Mouse (Mus musculus): ENCODE results near the gene Rin3. TPM values are rescaled to one million over a fixed set of nuclear protein-coding genes. Genes with fewer than 3 reads are reported as not detected.

The Rin3 gene
- polyA plus RNA-seq, 1 experiment from 2014 or later: 4.2 TPM

GRCm38 (mm10) chr12:102355784-102356183 lies 72.9 kb downstream of the Rin3 start:
- no peak overlapping the region for H3K27ac ChIP-seq (replicated peaks)
- H3K4me1 ChIP-seq: no peaks in the 10 kb centered on the region
- DNase-seq (ENCODE audit: low spot score): no peak

GRCm38 (mm10) chr12:102356781-102357180 lies 73.9 kb downstream of the Rin3 start:
- Histone ChIP-seq H3K4me3 (no peak overlapping the region), H3K36me3 (no peaks in the 10 kb centered on the region; the same call in 1 of the 2 replicates), H3K27ac (replicated peaks) (no peak overlapping the region), H3K4me1 (no peaks in the 10 kb centered on the region), H3K27me3 (ENCODE audit: low read depth, poor library complexity, severe bottlenecking) (no peaks in the 10 kb centered on the region), H3K9me3 (replicated peaks) (no peaks in the 10 kb centered on the region)
- WGBS: 89% methylated on average over 1 of the region's 1 CpGs
- DNase-seq (ENCODE audit: low spot score): no peak

More at GRCm38 (mm10) chr12:102355784-102356183, 72.9 kb downstream of the Rin3 start:
- H3K27me3 ChIP-seq (ENCODE audit: low read depth, poor library complexity, severe bottlenecking): no peaks in the 10 kb centered on the region
- no peaks in the 10 kb centered on the region; the same call in 1 of the 2 replicates for H3K36me3 ChIP-seq
- no peaks in the 10 kb centered on the region for H3K9me3 ChIP-seq (replicated peaks)
- H3K4me3 ChIP-seq: no peak overlapping the region

GRCm38 (mm10) chr12:102359390-102359789 lies 76.5 kb downstream of the Rin3 start:
- no peak overlapping the region for H3K27ac ChIP-seq (replicated peaks)
- 86% methylated on average over 4 of the region's 4 CpGs for WGBS
- H3K4me1 ChIP-seq: no peaks in the 10 kb centered on the region
- H3K36me3 ChIP-seq: no peaks in the 10 kb centered on the region; the same call in 1 of the 2 replicates
- no peak for DNase-seq (ENCODE audit: low spot score)
- H3K9me3 ChIP-seq (replicated peaks): no peaks in the 10 kb centered on the region
- no peak overlapping the region for H3K4me3 ChIP-seq
- no peaks in the 10 kb centered on the region for H3K27me3 ChIP-seq (ENCODE audit: low read depth, poor library complexity, severe bottlenecking)

- no peaks in the 10 kb centered on the region for H3K4me1 ChIP-seq
- WGBS: 90% methylated on average over 10 of the region's 10 CpGs
- H3K9me3 ChIP-seq (replicated peaks): no peaks in the 10 kb centered on the region
- DNase-seq (ENCODE audit: low spot score): no peak
- H3K27ac ChIP-seq (replicated peaks): no peak overlapping the region
- H3K27me3 ChIP-seq (ENCODE audit: low read depth, poor library complexity, severe bottlenecking): no peaks in the 10 kb centered on the region
- no peaks in the 10 kb centered on the region; the same call in 1 of the 2 replicates for H3K36me3 ChIP-seq
- H3K4me3 ChIP-seq: no peak overlapping the region
Observed at GRCm38 (mm10) chr12:102361189-102362161, 78.6 kb downstream of the Rin3 start.

GRCm38 (mm10) chr12:102365016-102365415 lies 82.2 kb downstream of the Rin3 start:
- H3K27me3 ChIP-seq (ENCODE audit: low read depth, poor library complexity, severe bottlenecking): no peaks in the 10 kb centered on the region
- H3K4me3 ChIP-seq: no peak overlapping the region
- no peaks in the 10 kb centered on the region for H3K4me1 ChIP-seq
- H3K36me3 ChIP-seq: no peaks in the 10 kb centered on the region
- DNase-seq (ENCODE audit: low spot score): no peak
- no peak overlapping the region for H3K27ac ChIP-seq (replicated peaks)
- H3K9me3 ChIP-seq (replicated peaks): no peaks in the 10 kb centered on the region
- WGBS: 91% methylated on average over 7 of the region's 7 CpGs

GRCm38 (mm10) chr12:102366126-102366816 lies 83.4 kb downstream of the Rin3 start:
- no peaks in the 10 kb centered on the region for H3K36me3 ChIP-seq
- no peak overlapping the region for H3K27ac ChIP-seq (replicated peaks)
- H3K27me3 ChIP-seq (ENCODE audit: low read depth, poor library complexity, severe bottlenecking): no peaks in the 10 kb centered on the region
- no peak overlapping the region for H3K4me3 ChIP-seq
- WGBS: 91% methylated on average over 9 of the region's 9 CpGs
- no peaks in the 10 kb centered on the region for H3K9me3 ChIP-seq (replicated peaks)
- no peaks in the 10 kb centered on the region for H3K4me1 ChIP-seq
- no peak for DNase-seq (ENCODE audit: low spot score)

- Histone ChIP-seq H3K4me1 (no peaks in the 10 kb centered on the region), H3K9me3 (replicated peaks) (no peaks in the 10 kb centered on the region), H3K4me3 (no peak overlapping the region), H3K36me3 (no peaks in the 10 kb centered on the region), H3K27me3 (ENCODE audit: low read depth, poor library complexity, severe bottlenecking) (no peaks in the 10 kb centered on the region), H3K27ac (replicated peaks) (no peak overlapping the region)
- no peak for DNase-seq (ENCODE audit: low spot score)
- WGBS: 72% methylated on average over 3 of the region's 3 CpGs
Observed at GRCm38 (mm10) chr12:102367075-102367474, 84.2 kb downstream of the Rin3 start.

- H3K27me3 ChIP-seq (ENCODE audit: low read depth, poor library complexity, severe bottlenecking): no peaks in the 10 kb centered on the region
- H3K4me3 ChIP-seq: no peak overlapping the region
- H3K27ac ChIP-seq (replicated peaks): no peak overlapping the region
- DNase-seq (ENCODE audit: low spot score): no peak
- H3K4me1 ChIP-seq: no peaks in the 10 kb centered on the region
- no peaks in the 10 kb centered on the region for H3K9me3 ChIP-seq (replicated peaks)
- WGBS: 80% methylated on average over 7 of the region's 7 CpGs
- no peaks in the 10 kb centered on the region for H3K36me3 ChIP-seq
Observed at GRCm38 (mm10) chr12:102368066-102368465, 85.2 kb downstream of the Rin3 start.

GRCm38 (mm10) chr12:102368556-102368955 lies 85.7 kb downstream of the Rin3 start:
- Histone ChIP-seq H3K9me3 (replicated peaks) (no peaks in the 10 kb centered on the region), H3K4me1 (no peaks in the 10 kb centered on the region), H3K4me3 (no peak overlapping the region), H3K27ac (replicated peaks) (no peak overlapping the region), H3K36me3 (no peaks in the 10 kb centered on the region), H3K27me3 (ENCODE audit: low read depth, poor library complexity, severe bottlenecking) (no peaks in the 10 kb centered on the region)
- no peak for DNase-seq (ENCODE audit: low spot score)
- 90% methylated on average over 14 of the region's 14 CpGs for WGBS

- Histone ChIP-seq H3K36me3 (no peaks in the 10 kb centered on the region), H3K27ac (replicated peaks) (no peak overlapping the region), H3K4me1 (no peaks in the 10 kb centered on the region), H3K27me3 (ENCODE audit: low read depth, poor library complexity, severe bottlenecking) (no peaks in the 10 kb centered on the region), H3K4me3 (no peak overlapping the region), H3K9me3 (replicated peaks) (no peaks in the 10 kb centered on the region)
- no peak for DNase-seq (ENCODE audit: low spot score)
- WGBS: 87% methylated on average over 22 of the region's 22 CpGs
Observed at GRCm38 (mm10) chr12:102369488-102370235, 86.8 kb downstream of the Rin3 start.

- Histone ChIP-seq H3K27ac (replicated peaks) (no peak overlapping the region), H3K4me3 (no peak overlapping the region)
- WGBS: 82% methylated on average over 4 of the region's 4 CpGs
Observed at GRCm38 (mm10) chr12:102370931-102371500, 88.2 kb downstream of the Rin3 start.

GRCm38 (mm10) chr12:102372322-102372721 lies 89.5 kb downstream of the Rin3 start:
- 79% methylated on average over 3 of the region's 3 CpGs for WGBS
- Histone ChIP-seq H3K27ac (replicated peaks) (no peak overlapping the region), H3K9me3 (replicated peaks) (no peaks in the 10 kb centered on the region), H3K27me3 (ENCODE audit: low read depth, poor library complexity, severe bottlenecking) (no peaks in the 10 kb centered on the region), H3K4me3 (no peak overlapping the region), H3K4me1 (no peaks in the 10 kb centered on the region), H3K36me3 (no peaks in the 10 kb centered on the region)
- DNase-seq (ENCODE audit: low spot score): no peak

More at GRCm38 (mm10) chr12:102370931-102371500, 88.2 kb downstream of the Rin3 start:
- Histone ChIP-seq H3K27me3 (ENCODE audit: low read depth, poor library complexity, severe bottlenecking) (no peaks in the 10 kb centered on the region), H3K4me1 (no peaks in the 10 kb centered on the region), H3K9me3 (replicated peaks) (no peaks in the 10 kb centered on the region), H3K36me3 (no peaks in the 10 kb centered on the region)
- DNase-seq (ENCODE audit: low spot score): no peak
